Mouse (Mus musculus): ENCODE results near the gene Fam114a1. TPM values are rescaled to one million over a fixed set of nuclear protein-coding genes. Genes with fewer than 3 reads are reported as not detected.

Gene Fam114a1
- polyA plus RNA-seq, 2 experiments from 2014 or later: 2.3 to 4.9 TPM

DNA sequence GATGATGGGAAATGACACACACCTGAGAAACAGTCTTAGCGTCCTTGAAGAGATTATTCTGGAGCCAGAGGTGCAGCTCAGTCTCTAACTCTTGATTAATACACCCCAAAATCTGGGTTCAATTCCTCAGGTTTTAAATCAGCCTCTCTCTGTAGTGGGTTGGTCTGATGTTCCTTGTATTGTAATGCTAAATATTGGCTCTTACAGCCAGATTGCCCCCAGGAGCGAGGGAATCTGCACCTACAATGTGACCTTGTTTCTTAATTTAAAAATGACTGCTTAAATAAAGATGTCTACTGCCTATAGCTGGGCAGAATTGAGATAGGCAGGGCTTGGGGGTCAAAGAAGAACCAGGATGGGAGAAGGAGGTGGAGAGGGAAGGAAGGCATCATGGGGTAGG lies 89.9 kb downstream of the Fam114a1 start:
- no peak for ATAC-seq

DNA sequence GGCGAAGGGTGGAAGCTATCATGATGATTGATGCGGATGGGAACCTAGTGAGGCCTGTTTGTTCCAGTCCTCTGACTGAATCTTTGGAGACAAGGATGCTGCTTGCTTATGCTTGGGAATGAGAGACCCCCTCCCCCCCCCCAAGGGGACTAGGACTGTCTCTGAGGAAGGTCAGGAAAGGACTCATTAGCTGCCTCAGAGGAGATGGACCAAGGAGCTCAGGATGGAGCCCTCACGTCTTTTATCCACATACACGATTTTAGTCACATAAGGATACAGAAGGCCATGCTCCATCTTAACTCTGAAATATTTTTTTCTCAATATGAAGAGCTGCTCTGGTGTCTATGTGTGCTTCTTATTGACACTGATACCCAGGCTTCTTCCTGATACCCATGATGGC lies 92.4 kb downstream of the Fam114a1 start:
- ATAC-seq: no peak

DNA sequence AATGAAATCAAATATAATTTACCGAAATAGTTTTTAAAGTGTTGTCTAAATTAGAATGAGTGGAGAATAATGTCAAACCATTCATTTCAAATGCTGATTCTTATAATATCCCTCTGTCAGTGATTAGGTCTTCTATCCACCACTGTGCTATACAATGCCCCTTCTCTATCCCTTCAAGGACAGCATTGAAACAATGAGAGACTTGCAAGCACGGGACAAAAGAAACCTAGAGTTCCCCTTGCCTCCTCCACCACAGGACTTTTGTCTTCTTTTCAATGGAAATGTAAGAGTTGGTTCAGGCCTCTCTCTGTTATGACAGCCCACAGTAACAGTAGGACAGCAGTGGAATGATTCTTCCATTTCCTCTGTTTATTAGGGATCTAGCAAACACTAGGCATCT lies 93.4 kb downstream of the Fam114a1 start:
- no peak for ATAC-seq

DNA sequence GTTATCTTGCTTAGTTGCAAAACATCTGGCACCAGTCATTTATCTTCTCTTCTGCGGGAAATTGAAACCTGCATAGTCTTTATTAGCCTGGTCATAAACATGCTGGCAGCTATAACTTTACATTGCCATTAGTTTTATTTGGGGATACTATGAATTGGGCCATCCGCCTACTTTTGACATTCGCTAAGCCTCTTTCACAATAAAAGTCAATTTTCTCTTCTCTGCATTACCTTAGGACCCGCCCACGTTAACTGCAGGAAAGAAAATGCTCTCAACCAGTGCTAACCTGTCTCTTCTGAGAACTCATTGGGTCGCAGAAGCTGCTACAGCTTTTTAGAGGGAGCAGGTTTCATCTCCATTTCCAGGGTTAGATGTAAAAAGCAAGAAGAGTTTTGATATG lies 98.3 kb downstream of the Fam114a1 start:
- no peak for ATAC-seq

DNA sequence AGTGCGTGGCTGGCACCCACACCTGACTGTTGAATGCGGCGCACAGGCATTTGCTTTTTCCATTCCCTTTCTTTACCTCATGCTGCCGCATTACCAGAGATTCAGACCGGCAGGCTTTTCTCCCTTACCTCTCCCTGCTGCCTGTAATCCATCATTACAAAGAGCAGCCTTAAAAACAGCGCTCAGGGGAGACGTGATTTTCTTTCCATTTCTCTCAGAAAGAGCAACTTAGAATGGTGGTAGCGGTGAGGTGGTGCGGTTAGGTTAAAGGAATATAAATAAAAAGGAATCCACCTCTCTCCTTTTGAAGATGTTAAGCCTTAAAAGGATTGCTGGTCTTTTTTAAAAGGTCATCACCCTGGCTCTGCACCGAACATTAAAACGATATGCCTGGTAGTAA lies 100.0 kb downstream of the Fam114a1 start:
- no peak for ATAC-seq

DNA sequence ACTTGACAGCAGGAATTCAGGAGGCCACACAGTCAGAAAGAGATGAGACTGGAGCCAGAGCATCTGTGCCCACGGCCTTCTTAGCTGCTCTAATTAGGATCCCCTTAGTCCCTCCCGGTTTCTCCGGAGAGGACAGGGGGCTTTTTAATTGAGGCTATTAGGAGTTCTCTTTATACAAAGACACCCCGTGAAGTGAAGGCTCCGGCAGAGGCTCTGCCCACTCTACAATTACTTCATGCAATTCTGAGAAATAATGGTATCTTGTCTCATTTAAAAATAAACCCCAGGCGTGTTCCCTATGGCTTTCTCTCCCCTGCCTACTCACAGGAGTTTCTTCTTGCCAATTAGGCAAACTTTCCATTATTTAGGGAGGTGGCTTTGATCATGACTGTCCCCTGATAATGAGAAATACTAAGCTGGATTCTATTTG lies 101.8 kb downstream of the Fam114a1 start:
- ATAC-seq: no peak

DNA sequence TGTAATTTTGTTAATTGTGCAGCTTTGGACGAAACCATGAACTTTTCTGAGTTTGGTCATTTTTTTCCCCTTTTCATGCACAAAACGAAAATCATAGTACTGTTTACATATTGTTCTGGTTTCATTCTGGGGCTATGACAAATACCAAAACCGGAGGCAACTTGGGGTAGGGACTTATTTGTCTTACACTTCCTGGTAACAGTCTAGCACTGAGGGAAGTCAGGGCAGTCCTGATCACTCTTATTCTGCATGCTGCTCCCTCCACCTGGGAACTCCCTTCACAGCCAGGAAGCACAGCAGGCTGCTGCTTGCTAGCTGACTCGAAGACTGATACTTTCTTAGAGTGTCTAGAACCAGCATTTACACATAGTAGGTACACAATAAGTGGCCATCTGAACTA lies 103.4 kb downstream of the Fam114a1 start:
- peak; percentile 65 for ATAC-seq

DNA sequence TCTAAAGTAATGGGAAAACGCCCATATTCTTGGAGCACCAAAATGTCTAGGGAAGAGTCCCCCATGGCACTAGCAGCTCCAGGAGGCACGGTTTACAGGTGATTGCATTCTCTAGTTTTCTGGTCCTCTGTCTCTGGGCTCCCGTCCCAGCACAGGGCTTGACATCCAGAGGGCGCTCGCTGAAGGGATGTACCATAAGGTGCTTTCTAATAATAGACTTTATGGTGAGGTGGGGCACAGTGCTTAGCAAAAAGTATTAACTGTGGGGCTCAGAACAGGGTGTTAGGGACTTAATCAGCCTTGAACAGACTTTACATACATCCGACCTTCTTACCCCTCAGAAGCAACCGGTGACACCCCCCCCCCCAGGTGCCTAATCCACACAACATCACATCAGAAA lies 104.8 kb downstream of the Fam114a1 start:
- ATAC-seq: no peak

DNA sequence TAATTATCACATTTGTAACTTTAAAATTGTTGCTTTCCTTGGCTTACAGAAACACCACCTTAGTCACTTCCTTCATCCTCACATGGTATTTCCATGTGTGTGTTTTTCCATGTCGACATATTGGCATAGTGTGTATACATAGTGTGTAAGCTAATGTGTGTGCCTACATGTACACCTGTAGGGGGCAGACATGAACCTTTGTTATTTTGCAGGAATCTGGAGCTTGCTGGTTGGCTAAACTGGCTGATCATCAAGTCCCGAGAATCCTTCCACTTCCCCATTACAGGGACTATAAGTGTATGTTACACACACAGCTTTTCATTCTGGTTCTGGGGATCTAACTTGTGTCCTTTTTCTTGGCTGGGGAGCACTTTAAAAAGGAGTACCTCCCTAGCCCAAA lies 106.2 kb downstream of the Fam114a1 start:
- no peak for ATAC-seq

DNA sequence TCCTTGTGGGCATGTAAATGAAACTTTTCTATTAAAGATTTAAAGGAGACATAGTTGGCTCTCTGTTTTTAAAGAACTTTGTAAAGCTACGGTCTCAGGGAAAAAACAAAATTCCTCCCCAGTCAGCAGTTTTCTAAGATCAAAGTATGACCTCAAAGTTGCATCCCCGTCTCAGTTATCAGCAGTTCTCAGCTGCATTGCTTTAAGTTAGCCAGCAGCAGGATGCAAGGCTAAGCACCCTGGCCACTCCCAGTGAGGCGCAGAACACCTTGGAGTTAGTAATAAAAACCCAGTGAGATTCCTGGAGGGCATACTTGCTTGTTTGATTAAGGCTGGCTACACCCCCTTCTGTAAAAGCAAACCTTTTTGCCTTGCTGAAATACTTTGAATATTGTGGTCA lies 106.9 kb downstream of the Fam114a1 start:
- ATAC-seq: no peak

DNA sequence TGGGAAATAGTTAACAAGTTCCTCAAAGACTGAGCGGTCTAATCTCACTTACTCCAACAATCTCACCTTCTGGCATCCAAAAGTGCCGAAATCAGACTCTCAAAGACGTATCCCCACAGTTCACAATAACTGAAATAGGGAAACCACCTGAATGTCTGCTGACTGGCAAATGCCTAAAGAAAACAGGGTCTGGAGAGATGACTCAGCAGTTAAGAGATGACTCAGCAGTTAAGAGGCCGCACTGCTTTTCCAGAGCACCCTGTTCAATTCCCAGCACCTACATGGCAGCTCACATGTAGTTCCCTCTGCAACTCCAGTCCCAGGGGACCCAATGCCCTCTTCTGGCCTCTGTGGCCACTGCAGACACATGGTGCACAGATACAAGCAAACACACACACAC lies 108.2 kb downstream of the Fam114a1 start:
- peak; percentile 23 for ATAC-seq

DNA sequence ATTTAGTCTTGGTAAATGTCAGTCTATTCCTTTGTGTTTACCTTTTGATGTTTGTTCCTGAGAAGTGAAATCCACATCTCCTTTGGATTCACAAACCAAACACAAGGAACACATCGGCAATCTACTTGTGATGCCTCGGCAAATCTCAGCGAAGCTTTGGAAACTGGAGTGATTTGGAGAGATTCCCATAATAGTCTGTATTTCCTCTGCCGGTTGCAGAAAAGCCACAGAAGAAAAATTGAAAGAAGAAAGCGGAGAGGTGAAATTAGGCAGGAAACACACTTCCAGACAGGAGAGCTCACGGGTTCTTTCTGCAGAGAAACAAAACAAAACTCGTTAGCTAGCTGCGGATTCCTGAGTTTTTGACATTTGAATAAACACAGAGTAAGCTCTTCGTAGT lies 110.0 kb downstream of the Fam114a1 start:
- ATAC-seq: no peak

DNA sequence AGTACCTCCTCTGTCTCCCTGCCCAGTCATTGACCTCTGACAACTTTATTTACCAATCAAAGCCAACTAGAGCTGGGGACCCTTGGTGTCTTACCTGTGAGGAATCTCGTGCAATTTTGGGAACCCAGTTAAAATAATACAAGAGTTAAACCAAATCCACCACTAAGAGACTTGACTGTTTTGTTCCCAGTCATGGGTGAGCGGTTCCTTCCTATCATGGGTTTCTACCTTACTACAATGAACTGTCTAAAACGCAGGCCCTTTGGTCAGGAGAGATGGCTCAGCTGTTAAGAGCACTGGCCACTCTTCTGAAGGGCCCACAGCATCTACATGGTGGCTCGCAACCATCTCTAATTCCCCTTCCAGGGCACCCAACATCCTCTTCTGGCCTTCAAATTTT lies 112.0 kb downstream of the Fam114a1 start:
- no peak for ATAC-seq

DNA sequence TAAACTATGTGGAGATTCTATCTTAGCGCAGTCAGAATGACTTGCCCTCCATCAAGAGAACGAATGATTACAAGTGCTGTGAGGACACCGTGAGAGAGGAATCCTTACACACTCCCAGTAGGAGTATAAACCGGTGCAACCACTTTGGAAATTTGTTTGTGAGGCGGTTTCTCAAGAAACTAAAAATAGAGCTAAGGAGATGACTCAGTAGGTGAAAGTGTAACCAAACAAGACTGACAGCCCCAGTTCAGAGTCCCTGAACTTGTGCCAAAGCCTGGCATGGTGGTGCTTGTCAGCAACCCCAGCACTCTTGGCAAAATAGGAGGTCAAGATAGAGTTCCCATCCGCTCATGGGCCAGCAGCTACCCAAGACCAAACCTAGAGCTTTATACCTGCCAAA lies 116.7 kb downstream of the Fam114a1 start:
- no peak for ATAC-seq

DNA sequence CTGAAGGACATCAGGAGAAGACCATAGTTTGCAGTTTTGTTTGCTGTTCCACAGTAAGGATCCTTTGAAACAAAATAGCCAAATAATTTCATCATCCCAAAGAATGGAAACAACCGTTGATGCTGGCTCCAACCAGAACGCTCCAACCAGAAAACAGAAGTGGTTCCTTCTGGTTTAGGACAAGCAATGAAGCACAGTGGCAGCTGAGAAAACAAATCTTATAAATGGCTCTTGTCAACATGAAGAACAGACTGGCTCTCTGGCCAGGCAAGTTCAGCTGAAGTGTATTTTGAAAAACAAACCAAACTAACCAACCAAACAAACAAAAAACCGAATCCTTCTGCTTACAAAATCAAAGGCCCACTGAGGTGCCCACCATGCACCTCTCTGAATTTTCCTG lies 119.8 kb downstream of the Fam114a1 start:
- ATAC-seq: no peak

DNA sequence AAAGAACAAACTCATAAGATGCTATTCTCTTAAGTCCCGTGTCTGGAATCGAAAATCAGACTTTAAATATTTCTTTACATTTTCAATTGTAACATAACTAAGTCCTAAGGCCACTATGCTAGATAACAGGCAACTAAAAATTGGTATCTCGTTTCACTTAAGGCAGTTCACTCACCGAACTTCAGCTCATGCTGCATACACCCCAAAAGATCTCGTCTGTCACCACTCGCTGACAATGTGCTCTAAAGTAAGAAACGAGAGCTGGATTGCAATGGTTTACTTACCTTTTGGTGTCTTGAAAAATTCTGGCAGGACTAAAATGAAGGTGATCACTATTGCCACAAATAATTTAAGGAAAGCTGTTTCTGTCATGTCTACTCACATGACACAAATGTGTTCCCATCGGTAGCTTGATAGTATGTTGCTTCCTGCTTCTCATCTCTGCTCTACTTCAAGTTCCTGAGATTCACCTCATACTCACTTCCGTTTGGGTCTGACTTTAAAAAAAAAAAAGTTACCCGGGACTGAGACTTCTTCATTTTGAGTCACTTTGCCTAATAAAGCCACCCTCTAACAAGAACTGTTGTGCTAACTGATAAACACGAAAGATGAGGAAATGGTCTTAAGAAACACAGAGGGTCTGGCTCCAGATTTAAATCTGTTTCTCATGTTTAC lies 121.5 kb downstream of the Fam114a1 start:
- ATAC-seq: peak; percentile 95

Other genes starting within 250 kb of the Fam114a1 start
- 10 to 100 TPM; 81.0 to 99.7 TPM for gene Klf3, start 166.7 kb upstream of the Fam114a1 start, polyA plus RNA-seq (2017; shearing (Covaris generic))
- 10 to 100 TPM; 74.7 to 91.5 TPM for gene Tlr1, start 36.5 kb upstream of the Fam114a1 start, polyA plus RNA-seq (2017; shearing (Covaris generic))
- 1 to 10 TPM; 5.6 to 8.7 TPM for gene Tlr6, start 10.0 kb upstream of the Fam114a1 start, polyA plus RNA-seq (2017; shearing (Covaris generic))
- 10 to 100 TPM; 21.5 to 26.1 TPM for gene Tmem156, start 122.1 kb downstream of the Fam114a1 start, polyA plus RNA-seq (2017; shearing (Covaris generic))
- 1 to 10 TPM; 5.4 to 6.1 TPM for gene Klhl5, start 137.5 kb downstream of the Fam114a1 start, polyA plus RNA-seq (2017; shearing (Covaris generic))
- gene Wdr19, start 229.6 kb downstream of the Fam114a1 start, polyA plus RNA-seq (2017; shearing (Covaris generic)): 1 to 10 TPM; 2.7 to 4.9 TPM

Data from CD4-positive, CD25-positive, alpha-beta regulatory T cell, adult 4 months (primary cell).